Mouse (Mus musculus) neural tube, embryonic 12.5 days (tissue): ENCODE results near the gene Thy1. TPM values are rescaled to one million over a fixed set of nuclear protein-coding genes. Genes with fewer than 3 reads are reported as not detected.

Experiments
- ATAC-seq: fragments of 200-750 bp; cut with Nextera tagmentation; 2 replicates; pipeline ENCODE4 v1.8.0; 2017; ENCODE audit warnings: low read depth, mild to moderate bottlenecking, moderate TSS enrichment, moderate library complexity; ENCODE audit not compliant: low FRiP score
- H3K27ac ChIP-seq: fragments of 300-500 bp; sonication (generic); 2 replicates; pipeline ENCODE4 v1.5.1; 2016
- H3K27me3 ChIP-seq: fragments of 300-500 bp; sonication (generic); replicated peaks from 2 replicates; pipeline ENCODE4 v1.6.1; 2016; ENCODE audit warnings: mild to moderate bottlenecking
- H3K36me3 ChIP-seq: fragments of 300-500 bp; sonication (generic); 2 replicates; pipeline ENCODE4 v1.6.1; 2016; ENCODE audit warnings: mild to moderate bottlenecking
- H3K4me1 ChIP-seq: fragments of 300-500 bp; sonication (generic); 2 replicates; pipeline ENCODE4 v1.6.1; 2016
- H3K4me2 ChIP-seq: fragments of 300-500 bp; sonication (generic); replicated peaks from 2 replicates; pipeline ENCODE4 v1.6.1; 2016; ENCODE audit warnings: mild to moderate bottlenecking
- H3K4me3 ChIP-seq: fragments of 300-500 bp; sonication (generic); 2 replicates; pipeline ENCODE4 v1.5.1; 2016
- H3K9ac ChIP-seq: fragments of 300-500 bp; sonication (generic); 2 replicates; pipeline ENCODE4 v1.6.1; 2016; ENCODE audit warnings: mild to moderate bottlenecking
- H3K9me3 ChIP-seq: fragments of 300-500 bp; sonication (generic); 2 replicates; pipeline ENCODE4 v1.6.1; 2016; ENCODE audit warnings: mild to moderate bottlenecking
- WGBS: fragments of 180-500 bp; shearing (Covaris S2); methylation state at CpG from one replicate; pipeline ENCODE4 v1.1.7; 2016; 5-methylcytosine and 5-hydroxymethylcytosine counted together
- polyA plus RNA-seq: library from polyadenylated mRNA; unstranded; fragments of >200 nt; fragmentation: Nextera tagmentation; extraction: Ambion mirVana; gene quantifications from 2 replicates; pipeline ENCODE4 v1.2.1, GENCODE M21; 2016

The Thy1 gene
- polyA plus RNA-seq, 1 experiment from 2014 or later: 0.91 TPM

DNA sequence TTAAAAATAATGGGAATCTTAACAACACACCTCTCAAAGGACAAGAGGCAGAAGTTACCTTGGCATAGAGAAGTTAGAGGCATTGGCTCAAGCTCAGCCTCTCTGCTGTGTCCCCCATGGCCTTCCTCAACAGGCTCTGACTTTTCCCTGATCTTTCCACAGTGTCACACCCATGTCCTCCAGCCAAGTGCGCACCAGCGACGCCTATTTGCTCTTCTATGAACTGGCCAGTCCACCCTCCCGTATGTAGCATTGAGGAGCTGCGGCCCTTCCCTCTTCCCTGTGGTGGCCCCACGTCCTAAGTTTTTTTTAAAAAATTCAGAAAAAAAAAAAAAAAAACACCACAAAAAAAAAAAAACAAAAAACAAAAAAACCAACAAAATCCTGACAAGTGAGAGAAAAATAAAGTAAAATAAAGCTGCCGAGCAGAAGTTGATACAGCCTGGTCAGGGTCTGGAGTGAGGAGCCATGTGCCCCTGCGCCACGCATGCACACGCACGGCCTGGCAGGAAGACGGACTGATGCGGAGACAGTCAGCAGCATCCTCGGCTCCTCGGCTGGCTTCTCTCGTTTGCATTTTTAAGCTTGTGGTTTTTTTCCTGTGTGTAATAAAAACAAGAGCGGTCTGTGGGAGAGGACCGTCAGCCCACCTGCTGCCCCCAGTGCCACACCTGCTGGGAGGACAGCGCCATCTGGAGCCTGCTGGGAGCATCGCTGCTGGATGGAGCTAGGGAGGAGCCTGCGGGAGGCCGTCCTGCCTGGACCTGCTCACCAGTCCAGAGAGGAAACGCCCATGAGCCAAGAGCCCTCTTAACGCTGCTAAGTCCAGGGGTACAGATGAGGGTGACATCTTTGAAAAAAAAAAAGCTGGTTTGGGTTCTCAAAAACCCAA, 50.7 kb downstream of the Thy1 start:
- Histone ChIP-seq H3K9ac (no peak overlapping the region), H3K36me3 (peaks cover 9% of the 10 kb centered on the region; the same call in 1 of the 2 replicates), H3K4me3 (no peak overlapping the region), H3K27me3 (no peaks in the 10 kb centered on the region), H3K9me3 (no peaks in the 10 kb centered on the region), H3K4me1 (peaks cover 5% of the 10 kb centered on the region; the same call in 1 of the 2 replicates), H3K4me2 (peak overlapping the region; percentile 47), H3K27ac (no peak overlapping the region)
- WGBS: 32% methylated on average over 24 of the region's 24 CpGs
- ATAC-seq: peak; percentile 56; the same call in 1 of the 2 replicates

DNA sequence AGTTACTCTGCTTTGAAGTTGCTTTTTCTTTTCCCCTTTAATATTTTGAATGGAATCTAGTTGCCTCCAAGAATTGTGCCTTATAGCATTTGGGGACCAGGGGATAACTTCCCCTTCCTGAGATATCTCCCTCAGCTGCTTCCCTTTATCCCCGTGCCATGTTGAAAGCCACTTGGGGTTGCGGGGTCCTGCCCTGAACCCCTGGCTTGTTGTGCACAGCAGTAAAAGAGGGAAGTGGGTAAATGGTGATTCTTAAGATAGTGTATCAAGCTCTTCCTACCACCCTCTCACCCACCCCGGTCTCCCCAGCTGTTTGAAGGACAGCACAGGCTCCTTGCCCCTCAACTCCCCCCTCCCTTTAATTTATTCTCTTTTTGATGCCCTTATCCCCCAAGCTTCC, 51.6 kb downstream of the Thy1 start:
- H3K4me2 ChIP-seq: no peak overlapping the region
- no peaks in the 10 kb centered on the region for H3K9me3 ChIP-seq
- no peak overlapping the region for H3K9ac ChIP-seq
- peaks cover 5% of the 10 kb centered on the region; the same call in 1 of the 2 replicates for H3K4me1 ChIP-seq
- no peak overlapping the region for H3K27ac ChIP-seq
- ATAC-seq: no peak
- peaks cover 9% of the 10 kb centered on the region; the same call in 1 of the 2 replicates for H3K36me3 ChIP-seq
- no peak overlapping the region for H3K4me3 ChIP-seq
- 95% methylated on average over 3 of the region's 3 CpGs for WGBS
- no peaks in the 10 kb centered on the region for H3K27me3 ChIP-seq

GRCm38 (mm10) chr9:44095781-44096180, 52.6 kb downstream of the Thy1 start:
- no peaks in the 10 kb centered on the region for H3K27me3 ChIP-seq
- H3K4me2 ChIP-seq: no peak overlapping the region
- 91% methylated on average over 9 of the region's 9 CpGs for WGBS
- H3K9ac ChIP-seq: no peak overlapping the region
- no peaks in the 10 kb centered on the region for H3K9me3 ChIP-seq
- peaks cover 5% of the 10 kb centered on the region; the same call in 1 of the 2 replicates for H3K4me1 ChIP-seq
- peaks cover 9% of the 10 kb centered on the region; the same call in 1 of the 2 replicates for H3K36me3 ChIP-seq
- no peak overlapping the region for H3K4me3 ChIP-seq
- no peak overlapping the region for H3K27ac ChIP-seq
- ATAC-seq: no peak

- peak; percentile 56; the same call in 1 of the 2 replicates for ATAC-seq
- Histone ChIP-seq H3K4me1 (peaks cover 5% of the 10 kb centered on the region; the same call in 1 of the 2 replicates), H3K27ac (no peak overlapping the region), H3K9me3 (no peaks in the 10 kb centered on the region), H3K36me3 (peaks cover 3% of the 10 kb centered on the region; the same call in 1 of the 2 replicates), H3K27me3 (no peaks in the 10 kb centered on the region), H3K4me2 (no peak overlapping the region), H3K4me3 (no peak overlapping the region), H3K9ac (no peak overlapping the region)
- WGBS: 22% methylated on average over 9 of the region's 9 CpGs
Observed at GRCm38 (mm10) chr9:44096536-44096935, 53.4 kb downstream of the Thy1 start.

Other genes with a start within 250 kb of the Thy1 start
- gene Usp2, start 23.6 kb downstream of the Thy1 start, polyA plus RNA-seq: 9.1 and 9.3 TPM in 2 replicates
- 0.18 TPM in 1 of 2 replicates, not detected in the other for gene Mfrp, start 58.3 kb downstream of the Thy1 start, polyA plus RNA-seq
- gene C1qtnf5, start 63.9 kb downstream of the Thy1 start, polyA plus RNA-seq: 0.43 and 0.74 TPM in 2 replicates
- gene Gm49380, start 70.1 kb downstream of the Thy1 start, polyA plus RNA-seq: 0.18 and 0.51 TPM in 2 replicates
- 57.4 and 59.2 TPM in 2 replicates for gene Rnf26, start 70.1 kb downstream of the Thy1 start, polyA plus RNA-seq
- 19.2 and 19.4 TPM in 2 replicates for gene Mcam, start 91.1 kb downstream of the Thy1 start, polyA plus RNA-seq
- gene Cbl, start 190.7 kb downstream of the Thy1 start, polyA plus RNA-seq: 22.1 and 25.5 TPM in 2 replicates
- not detected in 2 replicates for gene Ccdc153, start 197.3 kb downstream of the Thy1 start, polyA plus RNA-seq
- 0.09 and 0.14 TPM in 2 replicates for gene Pdzd3, start 208.1 kb downstream of the Thy1 start, polyA plus RNA-seq
- 3.7 and 3.8 TPM in 2 replicates for gene Nlrx1, start 225.2 kb downstream of the Thy1 start, polyA plus RNA-seq
- 12.2 and 13.8 TPM in 2 replicates for gene Abcg4, start 245.2 kb downstream of the Thy1 start, polyA plus RNA-seq